Mouse (Mus musculus): ENCODE results near the gene Pde11a.

The Pde11a gene

GRCm38 (mm10) chr2:76162822-76163221 is 175.8 kb downstream of the Pde11a start:
- no peak for DNase-seq (ENCODE audit: low spot score)

GRCm38 (mm10) chr2:76158973-76159372 is 179.6 kb downstream of the Pde11a start:
- no peak for DNase-seq (ENCODE audit: low spot score)

GRCm38 (mm10) chr2:76141136-76141535 is 197.4 kb downstream of the Pde11a start:
- no peak for DNase-seq (ENCODE audit: low spot score)

- DNase-seq (ENCODE audit: low spot score) = no peak
Measured at GRCm38 (mm10) chr2:76132983-76133382, 205.6 kb downstream of the Pde11a start.

GRCm38 (mm10) chr2:76129933-76130627 is 208.5 kb downstream of the Pde11a start:
- no peak for DNase-seq (ENCODE audit: low spot score)

GRCm38 (mm10) chr2:76129058-76129437 is 209.5 kb downstream of the Pde11a start:
- DNase-seq (ENCODE audit: low spot score) = peak; percentile 29

- DNase-seq (ENCODE audit: low spot score) = peak; percentile 78
Measured at GRCm38 (mm10) chr2:76128105-76129057, 210.2 kb downstream of the Pde11a start.

- DNase-seq (ENCODE audit: low spot score) = no peak
Measured at GRCm38 (mm10) chr2:76126651-76127050, 211.9 kb downstream of the Pde11a start.

GRCm38 (mm10) chr2:76124821-76125220 is 213.8 kb downstream of the Pde11a start:
- DNase-seq (ENCODE audit: low spot score) = no peak

GRCm38 (mm10) chr2:76122167-76122566 is 216.4 kb downstream of the Pde11a start:
- DNase-seq (ENCODE audit: low spot score) = no peak

- no peak for DNase-seq (ENCODE audit: low spot score)
Measured at GRCm38 (mm10) chr2:76119848-76120247, 218.7 kb downstream of the Pde11a start.

- DNase-seq (ENCODE audit: low spot score) = no peak
Measured at GRCm38 (mm10) chr2:76118491-76118890, 220.1 kb downstream of the Pde11a start.

- no peak for DNase-seq (ENCODE audit: low spot score)
Measured at GRCm38 (mm10) chr2:76117219-76117618, 221.4 kb downstream of the Pde11a start.

GRCm38 (mm10) chr2:76115696-76116095 is 222.9 kb downstream of the Pde11a start:
- DNase-seq (ENCODE audit: low spot score) = peak; percentile 77

- peak; percentile 53 for DNase-seq (ENCODE audit: low spot score)
Measured at GRCm38 (mm10) chr2:76114734-76115133, 223.8 kb downstream of the Pde11a start.

- peak; percentile 68 for DNase-seq (ENCODE audit: low spot score)
Measured at GRCm38 (mm10) chr2:76109653-76110052, 228.9 kb downstream of the Pde11a start.

GRCm38 (mm10) chr2:76101889-76102602 is 236.5 kb downstream of the Pde11a start:
- peak; percentile 69 for DNase-seq (ENCODE audit: low spot score)

GRCm38 (mm10) chr2:76100597-76100996 is 238.0 kb downstream of the Pde11a start:
- DNase-seq (ENCODE audit: low spot score) = no peak

GRCm38 (mm10) chr2:76099726-76100347 is 238.7 kb downstream of the Pde11a start:
- no peak for DNase-seq (ENCODE audit: low spot score)

- no peak for DNase-seq (ENCODE audit: low spot score)
Measured at GRCm38 (mm10) chr2:76098381-76098780, 240.2 kb downstream of the Pde11a start.

- DNase-seq (ENCODE audit: low spot score) = no peak
Measured at GRCm38 (mm10) chr2:76097847-76098246, 240.7 kb downstream of the Pde11a start.

- no peak for DNase-seq (ENCODE audit: low spot score)
Measured at GRCm38 (mm10) chr2:76097284-76097683, 241.3 kb downstream of the Pde11a start.

All from MN1 (cell line).